Mouse (Mus musculus) fibroblast of lung, adult 2 months (primary cell): ENCODE results near the gene Plxdc1.
A peak's percentile ranks its signal among the peaks of the same experiment; 100 is the strongest.

Experiments
- DNase-seq: peaks from one replicate; pipeline ENCODE4 v3.0.0-alpha.2; 2011; ENCODE audit warnings: low read depth

Plxdc1 gene

GRCm38 (mm10) chr11:97987551-97988526 is 1.6 kb upstream of the Plxdc1 start:
- DNase-seq, result peak; percentile 92

GRCm38 (mm10) chr11:97986738-97987465 is 658 bp upstream of the Plxdc1 start:
- no peak for DNase-seq

- no peak for DNase-seq
Measured at GRCm38 (mm10) chr11:97983983-97984382, 2.3 kb downstream of the Plxdc1 start.

GRCm38 (mm10) chr11:97983506-97983905 is 2.7 kb downstream of the Plxdc1 start:
- DNase-seq, result no peak

GRCm38 (mm10) chr11:97982721-97983120 is 3.5 kb downstream of the Plxdc1 start:
- no peak for DNase-seq

- no peak for DNase-seq
Measured at GRCm38 (mm10) chr11:97980531-97980966, 5.7 kb downstream of the Plxdc1 start.

GRCm38 (mm10) chr11:97979824-97980495 is 6.3 kb downstream of the Plxdc1 start:
- DNase-seq, result no peak

- DNase-seq, result no peak
Measured at GRCm38 (mm10) chr11:97978392-97978791, 7.9 kb downstream of the Plxdc1 start.

GRCm38 (mm10) chr11:97977797-97978196 is 8.4 kb downstream of the Plxdc1 start:
- no peak for DNase-seq

- DNase-seq, result no peak
Measured at GRCm38 (mm10) chr11:97974746-97975145, 11.5 kb downstream of the Plxdc1 start.

GRCm38 (mm10) chr11:97974141-97974540 is 12.1 kb downstream of the Plxdc1 start:
- DNase-seq, result no peak

GRCm38 (mm10) chr11:97972434-97972833 is 13.8 kb downstream of the Plxdc1 start:
- DNase-seq, result no peak

- DNase-seq, result peak; percentile 93
Measured at GRCm38 (mm10) chr11:97971232-97971631, 15.0 kb downstream of the Plxdc1 start.

GRCm38 (mm10) chr11:97970771-97971170 is 15.5 kb downstream of the Plxdc1 start:
- no peak for DNase-seq

GRCm38 (mm10) chr11:97968385-97968784 is 17.9 kb downstream of the Plxdc1 start:
- DNase-seq, result no peak

- DNase-seq, result peak; percentile 85
Measured at GRCm38 (mm10) chr11:97967114-97967513, 19.1 kb downstream of the Plxdc1 start.

- no peak for DNase-seq
Measured at GRCm38 (mm10) chr11:97960907-97961306, 25.3 kb downstream of the Plxdc1 start.

- DNase-seq, result no peak
Measured at GRCm38 (mm10) chr11:97959300-97959680, 27.0 kb downstream of the Plxdc1 start.

- DNase-seq, result no peak
Measured at GRCm38 (mm10) chr11:97958641-97959299, 27.5 kb downstream of the Plxdc1 start.

GRCm38 (mm10) chr11:97956905-97957560 is 29.2 kb downstream of the Plxdc1 start:
- DNase-seq, result peak; percentile 74

- DNase-seq, result no peak
Measured at GRCm38 (mm10) chr11:97955915-97956314, 30.3 kb downstream of the Plxdc1 start.
